Mouse (Mus musculus) embryonic facial prominence, embryonic 13.5 days (tissue): ENCODE results near the gene Olfr638. TPM values are rescaled to one million over a fixed set of nuclear protein-coding genes. Genes with fewer than 3 reads are reported as not detected.
"Not testable (repeated sequence)": the region's sequence is repeated elsewhere in the genome, so short reads cannot be mapped to it uniquely, and the experiment has no call there.

Source experiments
- ATAC-seq: fragments of 200-750 bp; cut with Nextera tagmentation; 2 replicates; pipeline ENCODE4 v1.8.0; 2017; ENCODE audit warnings: low read depth; ENCODE audit not compliant: insufficient number of reproducible peaks, insufficient read depth, low FRiP score, low TSS enrichment
- H3K27ac ChIP-seq: fragments of 300-500 bp; sonication (generic); 2 replicates; pipeline ENCODE4 v1.5.1; 2015; ENCODE audit warnings: moderate library complexity, mild to moderate bottlenecking, inconsistent platforms
- H3K27me3 ChIP-seq: fragments of 300-500 bp; sonication (generic); 2 replicates; pipeline ENCODE4 v1.6.1; 2015; ENCODE audit warnings: mild to moderate bottlenecking, inconsistent platforms
- H3K36me3 ChIP-seq: fragments of 300-500 bp; sonication (generic); 2 replicates; pipeline ENCODE4 v1.6.1; 2015; ENCODE audit warnings: mild to moderate bottlenecking, inconsistent platforms
- H3K4me1 ChIP-seq: fragments of 300-500 bp; sonication (generic); 2 replicates; pipeline ENCODE4 v1.6.1; 2015; ENCODE audit warnings: inconsistent platforms
- H3K4me2 ChIP-seq: fragments of 300-500 bp; sonication (generic); 2 replicates; pipeline ENCODE4 v1.6.1; 2015; ENCODE audit warnings: moderate library complexity, mild to moderate bottlenecking, inconsistent platforms
- H3K4me3 ChIP-seq: fragments of 300-500 bp; sonication (generic); 2 replicates; pipeline ENCODE4 v1.5.1; 2015; ENCODE audit warnings: mild to moderate bottlenecking, inconsistent platforms
- H3K9ac ChIP-seq: fragments of 300-500 bp; sonication (generic); 2 replicates; pipeline ENCODE4 v1.6.1; 2015; ENCODE audit warnings: mild to moderate bottlenecking, inconsistent platforms
- H3K9me3 ChIP-seq: fragments of 300-500 bp; sonication (generic); 2 replicates; pipeline ENCODE4 v1.6.1; 2016; ENCODE audit warnings: inconsistent platforms
- WGBS: fragments of 180-500 bp; shearing (Covaris S2); methylation state at CpG from one replicate; pipeline ENCODE4 v1.1.7; 2015; ENCODE audit warnings: mixed read lengths; 5-methylcytosine and 5-hydroxymethylcytosine counted together
- polyA plus RNA-seq: library from polyadenylated mRNA; unstranded; fragments of >200 nt; fragmentation: Nextera tagmentation; extraction: Ambion mirVana; gene quantifications from 2 replicates; pipeline ENCODE4 v1.2.1, GENCODE M21; 2015

Olfr638 gene
- not detected in 2 replicates for polyA plus RNA-seq

- Histone ChIP-seq H3K36me3 (no peaks in the 10 kb centered on the region), H3K27me3 (no peaks in the 10 kb centered on the region), H3K9ac (no peak within 1 kb of the TSS), H3K9me3 (no peaks in the 10 kb centered on the region), H3K4me2 (no peak within 1 kb of the TSS), H3K27ac (no peak within 1 kb of the TSS), H3K4me1 (no peaks in the 10 kb centered on the region), H3K4me3 (no peak within 1 kb of the TSS)
- no peak for ATAC-seq
Observed at GRCm38 (mm10) chr7:103998446-103998845, at the start of gene Olfr638. TSS of gene Olfr638 (plus strand) at chr7:103998746.

GRCm38 (mm10) chr7:103966873-103967272, 31.7 kb upstream of the Olfr638 start:
- not testable (repeated sequence) for ATAC-seq, H3K9ac ChIP-seq, H3K27ac ChIP-seq, H3K4me2 ChIP-seq, H3K4me1 ChIP-seq, H3K27me3 ChIP-seq, H3K4me3 ChIP-seq, H3K9me3 ChIP-seq, H3K36me3 ChIP-seq
- WGBS, result 93% methylated on average over 22 of the region's 22 CpGs

GRCm38 (mm10) chr7:103970852-103971251, 27.7 kb upstream of the Olfr638 start, which contains the start of gene Olfr635:
TSS of gene Olfr635 (plus strand) at chr7:103971152.
- Histone ChIP-seq H3K9me3 (no peaks in the 10 kb centered on the region), H3K27me3 (no peaks in the 10 kb centered on the region), H3K4me2 (no peak within 1 kb of the TSS), H3K4me3 (no peak within 1 kb of the TSS), H3K4me1 (no peaks in the 10 kb centered on the region), H3K9ac (no peak within 1 kb of the TSS), H3K36me3 (no peaks in the 10 kb centered on the region), H3K27ac (no peak within 1 kb of the TSS)
- 80% methylated on average over 1 of the region's 1 CpGs for WGBS
- no peak for ATAC-seq

- Histone ChIP-seq H3K4me1 (no peaks in the 10 kb centered on the region), H3K27me3 (no peaks in the 10 kb centered on the region), H3K9me3 (no peaks in the 10 kb centered on the region), H3K36me3 (no peaks in the 10 kb centered on the region), H3K27ac (no peak overlapping the region), H3K4me3 (no peak overlapping the region), H3K9ac (no peak overlapping the region), H3K4me2 (no peak overlapping the region)
- ATAC-seq, result no peak
- 50% methylated on average over 1 of the region's 1 CpGs for WGBS
Observed at GRCm38 (mm10) chr7:103971782-103972181, 26.8 kb upstream of the Olfr638 start.

- no peaks in the 10 kb centered on the region for H3K4me1 ChIP-seq
- no peak for ATAC-seq
- H3K4me2 ChIP-seq, result no peak overlapping the region
- H3K36me3 ChIP-seq, result no peaks in the 10 kb centered on the region
- H3K4me3 ChIP-seq, result no peak overlapping the region
- no peak overlapping the region for H3K9ac ChIP-seq
- no peaks in the 10 kb centered on the region for H3K9me3 ChIP-seq
- no peaks in the 10 kb centered on the region for H3K27me3 ChIP-seq
- no peak overlapping the region for H3K27ac ChIP-seq
Observed at GRCm38 (mm10) chr7:103999124-103999523, 578 bp downstream of the Olfr638 start.

GRCm38 (mm10) chr7:104017203-104017602, 18.7 kb downstream of the Olfr638 start, which contains the start of gene Olfr639:
TSS of gene Olfr639 (minus strand) at chr7:104017303.
- no peak within 1 kb of the TSS for H3K4me3 ChIP-seq
- ATAC-seq, result no peak
- no peaks in the 10 kb centered on the region for H3K27me3 ChIP-seq
- H3K4me1 ChIP-seq, result no peaks in the 10 kb centered on the region
- no peaks in the 10 kb centered on the region for H3K36me3 ChIP-seq
- H3K9me3 ChIP-seq, result no peaks in the 10 kb centered on the region
- H3K27ac ChIP-seq, result no peak within 1 kb of the TSS
- H3K9ac ChIP-seq, result no peak within 1 kb of the TSS
- H3K4me2 ChIP-seq, result no peak within 1 kb of the TSS

- WGBS, result 81% methylated on average over 1 of the region's 1 CpGs
- no peak for ATAC-seq
- Histone ChIP-seq H3K4me2 (no peak overlapping the region), H3K27me3 (no peaks in the 10 kb centered on the region), H3K27ac (no peak overlapping the region), H3K9me3 (no peaks in the 10 kb centered on the region), H3K9ac (no peak overlapping the region), H3K4me3 (no peak overlapping the region), H3K4me1 (no peaks in the 10 kb centered on the region), H3K36me3 (no peaks in the 10 kb centered on the region)
Observed at GRCm38 (mm10) chr7:104018953-104019352, 20.4 kb downstream of the Olfr638 start.

GRCm38 (mm10) chr7:104021651-104022050, 23.1 kb downstream of the Olfr638 start:
- 89% methylated on average over 6 of the region's 6 CpGs for WGBS
- no peaks in the 10 kb centered on the region for H3K36me3 ChIP-seq
- H3K4me3 ChIP-seq, result no peak overlapping the region
- no peak overlapping the region for H3K9ac ChIP-seq
- no peak overlapping the region for H3K4me2 ChIP-seq
- no peaks in the 10 kb centered on the region for H3K9me3 ChIP-seq
- no peaks in the 10 kb centered on the region for H3K27me3 ChIP-seq
- no peak for ATAC-seq
- H3K27ac ChIP-seq, result no peak overlapping the region
- H3K4me1 ChIP-seq, result no peaks in the 10 kb centered on the region

- Histone ChIP-seq H3K27me3 (no peaks in the 10 kb centered on the region), H3K9me3 (no peaks in the 10 kb centered on the region)
- 76% methylated on average over 6 of the region's 6 CpGs for WGBS
Observed at GRCm38 (mm10) chr7:104025473-104025872, 26.9 kb downstream of the Olfr638 start, which contains the start of gene Olfr640. TSS of gene Olfr640 (minus strand) at chr7:104025573.

GRCm38 (mm10) chr7:104026978-104027377, 28.4 kb downstream of the Olfr638 start:
- Histone ChIP-seq H3K36me3 (no peaks in the 10 kb centered on the region), H3K4me3 (no peak overlapping the region), H3K27ac (no peak overlapping the region), H3K9me3 (no peaks in the 10 kb centered on the region), H3K27me3 (no peaks in the 10 kb centered on the region), H3K9ac (no peak overlapping the region), H3K4me1 (no peaks in the 10 kb centered on the region), H3K4me2 (no peak overlapping the region)
- WGBS, result 70% methylated on average over 3 of the region's 3 CpGs
- ATAC-seq, result no peak

More at GRCm38 (mm10) chr7:104025473-104025872, 26.9 kb downstream of the Olfr638 start, which contains the start of gene Olfr640:
- no peak within 1 kb of the TSS for H3K4me3 ChIP-seq
- H3K4me2 ChIP-seq, result no peak within 1 kb of the TSS
- no peak within 1 kb of the TSS for H3K27ac ChIP-seq
- no peaks in the 10 kb centered on the region for H3K4me1 ChIP-seq
- H3K9ac ChIP-seq, result no peak within 1 kb of the TSS
- no peak for ATAC-seq
- H3K36me3 ChIP-seq, result no peaks in the 10 kb centered on the region

GRCm38 (mm10) chr7:104035145-104035544, 36.6 kb downstream of the Olfr638 start, which contains the start of gene Olfr641:
TSS of gene Olfr641 (plus strand) at chr7:104035445.
- WGBS, result 60% methylated on average over 1 of the region's 1 CpGs
- H3K9ac ChIP-seq, result no peak within 1 kb of the TSS
- ATAC-seq, result no peak

GRCm38 (mm10) chr7:104050745-104051144, 52.2 kb downstream of the Olfr638 start:
- Histone ChIP-seq H3K4me3 (no peak overlapping the region), H3K27ac (no peak overlapping the region), H3K9me3 (no peaks in the 10 kb centered on the region), H3K36me3 (no peaks in the 10 kb centered on the region), H3K4me2 (no peak overlapping the region), H3K4me1 (no peaks in the 10 kb centered on the region), H3K27me3 (no peaks in the 10 kb centered on the region), H3K9ac (no peak overlapping the region)
- no peak for ATAC-seq
- whole genome bisulfite sequencing, result 85% methylated on average over 4 of the region's 4 CpGs

More at GRCm38 (mm10) chr7:104035145-104035544, 36.6 kb downstream of the Olfr638 start, which contains the start of gene Olfr641:
- H3K36me3 ChIP-seq, result no peaks in the 10 kb centered on the region
- H3K27me3 ChIP-seq, result no peaks in the 10 kb centered on the region
- no peaks in the 10 kb centered on the region for H3K9me3 ChIP-seq
- H3K4me2 ChIP-seq, result no peak within 1 kb of the TSS
- no peak within 1 kb of the TSS for H3K27ac ChIP-seq
- H3K4me1 ChIP-seq, result no peaks in the 10 kb centered on the region
- H3K4me3 ChIP-seq, result no peak within 1 kb of the TSS
